Mouse (Mus musculus): ENCODE data around the gene Hoxd4.

Hoxd4 gene

DNA sequence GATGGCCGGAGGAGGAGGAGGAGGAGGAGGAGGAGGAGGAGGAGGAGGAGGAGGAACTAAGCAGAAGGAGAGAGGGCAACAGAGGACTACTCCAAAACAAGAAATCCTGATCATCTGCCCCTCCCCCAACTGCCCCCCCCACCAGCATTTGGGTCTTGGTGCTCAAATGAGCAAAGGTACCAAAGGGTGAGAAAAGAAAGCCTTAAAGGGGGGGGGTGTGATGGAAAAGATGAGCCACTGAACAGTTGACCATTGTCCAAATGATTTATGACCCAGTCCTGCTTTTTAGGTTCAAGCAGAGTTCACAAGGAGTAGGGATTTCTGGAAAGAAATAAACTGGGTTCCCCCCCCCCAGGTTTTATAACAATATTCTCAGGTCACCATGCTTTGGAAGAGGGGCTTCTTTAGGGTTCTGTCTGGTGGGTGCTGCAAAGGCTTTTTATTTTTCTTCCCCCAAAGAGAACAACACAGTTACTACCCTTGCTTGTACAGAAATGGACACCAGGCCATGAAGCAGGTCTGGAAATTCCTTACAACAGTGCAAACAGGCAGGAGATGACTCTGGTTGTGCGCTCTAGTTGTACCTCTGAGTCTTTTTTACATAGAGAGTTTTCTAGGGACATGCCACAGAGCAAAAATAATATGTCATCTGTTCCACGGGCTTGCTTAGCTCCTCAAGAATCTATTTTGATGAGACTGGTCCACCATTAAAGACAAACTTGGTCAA, 29.7 kb downstream of the Hoxd4 start:
- DNase-seq (ENCODE audit: low spot score in 2 of 2), result no peak

DNA sequence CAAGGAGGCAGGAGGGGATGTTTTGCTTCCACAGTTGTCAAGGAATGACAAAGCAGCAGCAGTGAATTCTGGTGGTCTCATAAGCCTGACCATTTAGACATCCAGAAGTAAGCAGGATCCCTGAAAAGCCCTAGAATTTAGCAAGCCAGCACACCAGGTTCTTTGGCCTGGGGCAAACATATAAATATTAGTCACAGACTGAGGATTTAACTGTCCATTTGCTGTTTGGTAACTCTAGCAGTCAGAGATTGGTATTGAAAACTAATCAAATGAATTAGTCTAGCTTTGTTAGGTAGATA, 30.2 kb downstream of the Hoxd4 start:
- no peak for DNase-seq (ENCODE audit: low spot score in 2 of 2)

DNA sequence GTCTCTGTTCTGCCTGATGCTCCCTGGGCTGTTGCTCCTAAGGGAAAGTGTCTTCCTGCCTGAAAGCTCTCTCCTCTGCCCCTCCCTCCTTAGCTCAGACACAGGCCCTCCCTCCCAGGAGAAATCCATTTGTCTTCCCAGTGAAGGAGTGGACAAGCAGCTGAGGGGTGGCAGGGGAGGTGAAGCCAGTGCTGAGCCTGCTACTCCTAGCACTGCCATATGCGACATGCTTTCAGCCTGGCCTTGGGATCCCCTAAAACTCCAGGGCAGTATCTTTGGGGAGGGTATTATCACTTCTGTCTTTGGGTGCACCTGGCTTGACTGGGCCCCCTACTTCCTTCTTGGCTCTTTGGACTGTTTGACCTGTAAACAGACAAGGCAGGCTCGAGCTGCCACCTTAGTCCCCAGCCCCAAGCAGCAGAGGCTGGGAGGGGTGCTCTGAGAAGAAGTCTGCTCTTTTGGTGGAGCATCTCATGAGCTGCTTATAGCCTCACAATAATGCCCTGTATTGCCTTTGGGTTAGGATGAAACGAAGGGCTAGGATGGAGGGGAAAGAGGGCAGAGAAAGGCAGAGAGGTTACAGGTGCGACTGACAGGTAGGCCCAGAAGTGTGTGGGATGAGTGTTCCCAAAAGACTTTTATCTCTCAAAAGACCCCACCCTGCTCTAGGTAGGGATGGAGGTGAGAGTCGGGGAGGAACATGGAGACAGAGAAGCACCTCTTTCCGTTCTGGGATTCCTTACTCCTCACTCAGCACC, 34.0 kb downstream of the Hoxd4 start:
- DNase-seq (ENCODE audit: low spot score in 2 of 2), result no peak

DNA sequence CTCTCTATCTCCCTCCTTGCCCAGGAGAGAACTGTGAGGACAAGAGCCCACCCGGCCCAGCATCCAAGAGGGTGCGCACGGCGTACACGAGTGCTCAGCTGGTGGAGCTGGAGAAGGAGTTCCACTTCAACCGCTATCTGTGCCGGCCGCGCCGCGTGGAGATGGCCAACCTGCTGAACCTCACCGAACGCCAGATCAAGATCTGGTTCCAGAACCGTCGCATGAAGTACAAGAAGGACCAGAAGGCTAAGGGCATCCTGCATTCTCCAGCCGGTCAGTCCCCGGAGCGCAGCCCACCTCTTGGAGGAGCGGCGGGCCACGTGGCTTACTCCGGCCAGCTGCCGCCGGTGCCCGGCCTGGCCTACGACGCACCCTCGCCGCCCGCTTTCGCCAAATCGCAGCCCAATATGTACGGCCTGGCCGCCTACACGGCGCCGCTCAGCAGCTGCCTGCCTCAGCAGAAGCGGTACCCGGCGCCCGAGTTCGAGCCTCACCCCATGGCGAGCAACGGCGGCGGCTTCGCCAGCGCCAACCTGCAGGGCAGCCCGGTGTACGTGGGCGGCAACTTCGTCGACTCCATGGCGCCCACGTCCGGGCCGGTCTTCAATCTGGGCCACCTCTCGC, 34.7 kb downstream of the Hoxd4 start:
- no peak for DNase-seq (ENCODE audit: low spot score in 2 of 2)

DNA sequence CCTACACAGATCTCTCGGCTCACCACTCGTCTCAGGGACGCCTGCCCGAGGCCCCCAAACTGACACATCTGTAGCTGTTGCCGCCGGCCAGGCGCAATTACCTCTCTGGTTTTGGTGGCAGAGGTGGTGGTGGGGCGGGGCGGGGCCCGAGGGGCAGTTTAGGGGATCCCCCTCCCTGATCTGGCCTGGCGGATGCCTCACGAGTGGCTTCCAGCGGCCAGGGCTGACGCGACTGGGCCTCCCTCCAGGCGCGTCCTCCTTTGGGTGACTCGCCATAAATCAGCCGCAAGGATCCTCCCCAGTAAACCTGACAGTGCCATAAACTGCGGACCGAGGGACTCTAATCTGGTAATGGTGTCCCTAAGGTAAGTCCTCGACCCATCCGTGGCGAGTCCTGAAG, 35.3 kb downstream of the Hoxd4 start:
- no peak for DNase-seq (ENCODE audit: low spot score in 2 of 2)

DNA sequence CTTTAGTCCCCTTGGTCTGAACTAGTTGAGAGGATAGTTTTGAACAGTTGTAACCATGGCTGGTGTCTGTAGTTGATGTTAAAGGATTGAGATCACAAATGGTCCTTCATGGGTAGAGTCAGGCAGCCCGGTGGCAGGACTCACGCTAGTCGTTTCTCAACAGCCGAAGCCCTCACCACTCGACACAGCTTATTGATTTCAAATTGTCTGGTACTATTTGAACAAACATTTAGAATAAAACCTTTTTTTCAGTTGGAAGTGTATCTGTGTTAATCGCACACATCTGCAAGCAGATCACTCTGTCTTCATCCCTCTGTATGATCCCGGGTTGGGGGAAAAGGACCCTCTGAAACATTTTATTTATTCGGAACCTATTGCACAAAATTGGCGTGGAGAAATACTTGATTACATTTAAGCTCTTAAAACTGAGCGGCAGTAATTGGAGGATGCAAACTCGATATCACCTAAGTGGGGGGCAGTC, 36.0 kb downstream of the Hoxd4 start:
- DNase-seq (ENCODE audit: low spot score in 2 of 2), result no peak

DNA sequence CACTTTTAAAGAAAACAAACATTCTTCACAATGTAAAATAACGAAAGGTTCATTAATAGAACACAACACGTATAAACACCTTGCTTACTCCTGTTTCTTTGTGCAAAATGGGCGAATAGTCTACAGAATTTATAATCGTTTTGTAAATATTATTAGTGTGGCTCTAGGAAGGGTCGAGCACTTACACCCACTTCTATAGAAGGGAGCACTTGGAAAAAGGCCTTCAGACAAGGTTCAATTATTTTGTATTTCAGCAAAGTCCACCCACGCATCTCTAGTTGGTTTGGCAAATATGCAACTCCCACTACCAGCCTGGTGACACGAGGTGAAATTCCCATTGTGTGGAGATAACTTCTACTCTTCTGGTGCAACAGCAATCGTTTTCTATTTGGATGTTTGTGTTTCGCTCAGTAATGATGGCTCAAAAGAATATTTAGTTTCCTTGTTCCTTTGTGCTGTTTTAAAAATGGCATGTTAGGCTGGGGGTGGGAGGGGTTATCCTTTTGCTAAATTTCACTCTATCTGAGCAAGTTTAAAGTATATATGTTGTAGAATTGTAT, 36.8 kb downstream of the Hoxd4 start:
- DNase-seq (ENCODE audit: low spot score in 2 of 2), result no peak

DNA sequence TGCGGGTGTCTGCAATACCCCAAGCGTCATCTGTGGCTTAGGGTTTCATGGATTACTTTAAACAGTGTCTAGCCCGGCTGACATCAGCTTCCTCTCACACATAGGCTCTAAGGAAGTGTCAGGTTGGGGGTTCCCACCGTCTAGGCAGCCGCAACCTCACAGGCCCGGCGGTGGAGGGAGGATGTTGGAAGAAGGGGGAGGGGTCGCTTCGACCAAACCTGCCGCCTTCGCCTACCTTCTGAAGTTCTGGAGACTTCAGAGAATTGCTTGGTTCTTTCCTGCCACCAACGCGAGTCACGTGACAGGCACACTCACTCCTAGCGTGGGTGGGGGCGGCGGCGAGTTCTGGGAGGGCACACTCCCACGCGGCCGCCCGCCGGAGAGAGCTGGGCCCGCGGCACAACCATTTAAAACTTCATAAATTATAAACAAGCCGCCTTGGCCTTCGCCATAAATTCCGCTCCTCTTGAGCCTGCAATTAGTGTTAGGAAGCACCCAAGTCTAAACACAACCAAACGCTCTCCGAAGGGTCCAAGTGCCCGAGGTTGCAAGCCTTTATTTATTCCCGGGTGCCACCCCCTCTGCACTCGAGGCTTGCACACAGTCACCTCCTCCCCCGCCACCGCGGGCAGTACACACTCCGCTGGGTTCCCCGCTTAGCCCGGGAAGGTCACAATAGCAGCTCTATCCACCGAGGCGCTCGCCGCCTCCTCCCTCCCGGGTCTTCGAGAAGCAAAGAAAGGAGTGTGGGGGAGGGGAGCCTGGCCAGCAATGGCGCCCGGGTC, 37.8 kb downstream of the Hoxd4 start:
- no peak for DNase-seq (ENCODE audit: low spot score in 2 of 2)

DNA sequence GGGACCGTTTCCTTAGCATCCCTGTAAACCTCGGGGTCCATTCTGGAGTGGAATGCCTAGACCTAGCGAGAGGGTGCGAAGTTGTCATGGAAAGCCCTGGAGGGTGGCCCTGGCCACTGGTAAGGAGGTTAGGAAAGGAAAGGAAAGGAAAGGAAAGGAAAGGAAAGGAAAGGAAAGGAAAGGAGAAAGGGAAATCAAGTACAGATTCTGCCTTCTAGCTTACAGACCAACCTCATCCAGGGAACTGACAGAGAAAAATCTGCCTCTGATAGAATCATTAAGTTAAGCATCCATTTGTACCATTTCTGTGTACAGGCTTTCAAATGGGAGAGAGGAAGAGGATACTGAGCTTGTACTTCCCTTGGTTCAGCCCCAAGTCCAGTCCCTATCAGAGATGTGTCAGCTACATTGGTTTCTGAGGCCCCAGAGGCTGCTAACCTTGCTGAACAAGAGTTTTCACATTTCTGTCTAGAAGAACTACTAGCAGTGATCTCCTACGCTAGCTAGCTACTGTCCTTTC, 39.1 kb downstream of the Hoxd4 start:
- no peak for DNase-seq (ENCODE audit: low spot score in 2 of 2)

DNA sequence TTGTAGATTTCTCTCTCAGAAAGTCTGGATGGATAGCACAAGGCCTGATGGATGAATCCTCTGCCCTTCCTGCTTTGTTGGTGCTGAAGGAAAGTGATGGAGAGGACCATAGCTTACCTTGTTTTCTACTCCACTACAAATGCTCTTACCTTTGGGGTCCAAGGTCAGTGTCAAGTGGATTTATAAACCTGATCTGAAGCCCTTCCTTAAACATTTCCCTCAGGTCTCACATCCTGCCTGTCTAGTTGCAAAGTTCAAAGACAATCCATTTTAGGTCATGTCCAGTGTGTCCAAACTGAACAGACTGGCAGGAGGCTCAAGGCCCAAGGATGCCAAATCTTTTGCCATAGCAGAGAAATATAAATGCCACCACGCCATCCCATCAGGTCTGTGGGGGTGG, 40.1 kb downstream of the Hoxd4 start:
- DNase-seq (ENCODE audit: low spot score in 2 of 2), result no peak

DNA sequence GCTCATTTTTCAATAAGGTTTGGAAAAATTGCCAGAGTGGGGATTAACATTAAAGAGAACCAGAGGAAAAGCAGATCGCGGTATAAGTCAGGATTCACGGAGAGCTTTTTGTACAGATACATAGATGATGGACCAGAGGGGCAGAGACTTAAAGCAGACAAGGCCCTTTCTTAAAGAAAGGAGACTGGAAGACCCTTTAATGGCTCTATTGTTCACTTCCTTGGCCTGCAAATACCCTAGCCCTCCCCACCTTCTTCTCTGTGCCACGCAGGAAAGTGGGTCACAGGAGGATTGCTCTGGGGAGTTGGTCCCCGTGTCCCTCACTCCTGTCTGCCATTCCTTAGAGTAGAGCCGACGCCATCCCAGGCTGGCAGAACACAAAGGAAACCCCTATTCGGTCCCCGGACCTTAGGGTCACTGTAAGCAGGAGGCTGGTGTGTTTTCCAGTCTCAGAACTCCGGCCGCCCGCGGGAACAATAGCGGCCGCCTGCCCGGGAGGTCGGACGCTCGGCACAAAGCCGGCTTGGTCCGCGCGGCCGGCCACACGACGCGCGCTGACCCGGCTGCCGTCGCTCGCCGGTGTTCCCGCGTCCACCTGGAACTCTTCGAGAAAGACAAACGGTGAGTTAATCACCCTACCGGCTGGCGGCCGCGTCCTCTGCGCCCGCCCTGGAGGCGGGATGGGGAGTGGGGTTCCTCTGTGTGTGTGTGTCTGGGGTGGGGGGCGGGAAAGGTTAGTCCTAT, 40.9 kb downstream of the Hoxd4 start:
- no peak for DNase-seq (ENCODE audit: low spot score in 2 of 2)

DNA sequence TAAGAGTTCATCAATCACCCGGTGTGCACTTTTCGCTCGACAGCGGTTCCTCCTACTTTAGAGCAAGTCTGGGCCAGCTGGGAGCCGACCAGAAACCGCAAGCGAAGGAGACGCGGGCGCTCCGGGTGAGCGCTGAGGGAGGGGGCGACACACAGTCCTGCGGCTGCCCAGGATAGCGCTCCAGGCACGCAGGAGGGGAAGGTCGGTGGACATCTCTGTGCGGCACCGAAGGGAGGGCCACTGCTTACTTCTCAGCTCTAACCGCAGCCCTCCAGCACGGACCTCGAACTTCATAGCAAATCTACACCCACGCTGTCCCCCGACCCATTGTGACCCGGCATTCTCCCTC, 41.4 kb downstream of the Hoxd4 start:
- no peak for DNase-seq (ENCODE audit: low spot score in 2 of 2)

DNA sequence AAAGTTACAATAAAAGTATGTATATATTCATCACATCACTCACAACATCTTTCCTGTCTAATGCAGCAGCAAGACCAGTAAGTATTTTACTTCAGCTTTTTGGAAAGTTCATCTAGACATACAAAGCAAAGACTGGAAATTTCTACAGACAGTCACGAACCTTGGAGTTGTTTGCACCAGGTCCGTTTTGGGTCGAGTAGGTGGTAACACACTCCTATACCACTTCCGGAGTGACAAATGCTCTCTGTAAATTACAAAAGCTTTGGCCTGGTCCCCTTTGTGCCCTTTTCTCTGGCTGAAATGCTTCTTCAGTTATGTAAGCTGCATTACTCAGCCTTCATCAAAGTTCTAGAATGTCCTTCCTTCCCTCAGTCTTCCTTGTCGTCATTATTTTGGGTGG, 42.0 kb downstream of the Hoxd4 start:
- no peak for DNase-seq (ENCODE audit: low spot score in 2 of 2)

DNA sequence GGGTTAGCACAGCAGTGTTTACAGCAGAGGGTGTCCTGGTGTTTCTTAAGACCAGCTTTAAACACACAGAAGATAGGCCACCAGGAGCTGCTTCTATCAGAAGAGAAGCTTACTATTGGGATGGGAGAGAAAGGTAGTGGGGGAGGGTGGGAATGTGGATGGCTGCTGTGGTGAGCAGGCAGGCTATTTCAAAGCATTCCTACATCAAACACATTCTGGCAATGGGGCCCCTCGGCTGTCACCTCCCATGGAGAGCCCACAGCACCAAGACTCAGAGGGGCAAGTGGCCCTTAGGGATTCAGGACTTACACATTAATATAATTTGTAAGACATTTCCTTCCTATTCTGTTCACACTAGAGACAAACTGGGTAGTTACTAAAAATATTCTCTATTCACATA, 48.4 kb downstream of the Hoxd4 start:
- DNase-seq (ENCODE audit: low spot score in 2 of 2), result no peak

DNA sequence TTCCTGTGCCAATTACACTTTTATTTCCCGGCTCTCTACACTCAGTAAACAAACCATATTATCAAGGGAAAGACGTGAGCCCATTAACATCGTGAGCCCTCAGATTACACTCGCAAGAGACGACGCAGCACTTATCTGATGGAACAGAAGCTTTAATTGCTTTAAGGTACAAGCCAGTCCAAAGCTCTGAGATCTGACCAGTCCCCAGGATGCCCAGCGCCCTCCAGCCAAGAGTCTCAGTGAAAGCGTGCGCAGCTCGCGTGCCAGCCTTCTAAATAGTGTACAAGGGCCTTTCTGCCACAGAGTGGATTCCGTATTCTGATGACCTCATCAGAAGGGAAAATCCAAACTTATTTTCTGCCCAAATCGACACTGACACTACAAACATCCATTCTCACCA, 50.2 kb downstream of the Hoxd4 start:
- DNase-seq (ENCODE audit: low spot score in 2 of 2), result no peak

DNA sequence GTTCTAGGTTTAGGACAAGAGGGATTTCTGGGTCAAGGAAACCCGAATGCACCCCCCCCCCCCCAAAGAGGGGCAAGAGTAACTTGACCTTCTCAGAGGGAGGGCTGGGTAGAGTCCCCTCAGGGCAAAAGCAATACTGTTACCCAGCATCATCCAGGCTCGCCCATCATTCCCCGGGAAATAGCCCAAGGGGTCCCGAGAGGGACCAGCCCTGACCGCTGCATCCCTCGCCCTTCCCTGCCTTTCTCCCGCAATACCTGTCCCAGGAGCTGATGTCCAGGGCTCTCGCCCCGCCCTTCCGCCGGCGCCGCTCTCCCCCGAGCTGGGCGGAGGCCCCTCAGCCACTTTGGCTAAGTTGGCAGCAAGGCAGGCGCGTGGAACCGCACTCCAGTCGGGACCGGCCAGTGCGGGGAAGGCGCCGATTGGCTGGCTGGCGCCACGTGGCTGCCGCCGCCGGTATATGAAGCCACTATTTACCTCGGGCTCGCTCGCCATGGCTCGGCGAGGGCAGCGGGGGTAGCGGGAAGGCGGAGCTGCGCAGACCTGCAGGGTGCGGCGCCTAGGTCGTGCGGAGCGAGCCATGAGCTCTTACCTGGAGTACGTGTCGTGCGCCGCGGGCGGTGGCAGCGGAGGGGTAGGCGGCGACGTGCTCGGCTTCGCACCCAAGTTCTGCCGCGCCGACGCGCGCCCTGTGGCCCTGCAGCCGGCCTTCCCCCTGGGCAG, 51.0 kb downstream of the Hoxd4 start, which contains the start of gene Hoxd1:
Gene Hoxd1, plus strand, starts transcription at position 459 of the 723 bp plus-strand sequence.
- no peak for DNase-seq (ENCODE audit: low spot score in 2 of 2)

DNA sequence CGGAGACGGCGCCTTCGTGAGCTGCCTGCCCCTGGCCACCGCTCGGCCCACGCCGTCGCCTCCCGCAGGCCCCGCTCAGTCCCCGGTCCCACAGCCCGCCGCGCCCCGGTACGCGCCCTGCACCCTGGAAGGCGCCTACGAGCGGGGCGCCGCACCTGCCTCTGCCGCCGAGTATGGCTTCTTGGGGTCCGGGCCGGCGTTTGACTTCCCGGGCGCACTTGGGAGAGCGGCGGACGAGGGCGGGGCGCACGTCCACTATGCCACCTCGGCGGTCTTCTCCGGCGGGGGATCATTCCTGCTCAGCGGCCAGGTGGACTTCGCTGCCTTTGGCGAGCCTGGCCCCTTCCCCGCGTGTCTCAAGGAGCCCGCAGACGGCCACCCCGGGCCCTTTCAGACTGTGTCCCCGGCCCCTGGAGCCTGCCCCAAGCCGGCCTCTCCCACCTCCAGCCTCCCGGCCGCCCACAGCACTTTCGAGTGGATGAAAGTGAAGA, 51.6 kb downstream of the Hoxd4 start:
- no peak for DNase-seq (ENCODE audit: low spot score in 2 of 2)

DNA sequence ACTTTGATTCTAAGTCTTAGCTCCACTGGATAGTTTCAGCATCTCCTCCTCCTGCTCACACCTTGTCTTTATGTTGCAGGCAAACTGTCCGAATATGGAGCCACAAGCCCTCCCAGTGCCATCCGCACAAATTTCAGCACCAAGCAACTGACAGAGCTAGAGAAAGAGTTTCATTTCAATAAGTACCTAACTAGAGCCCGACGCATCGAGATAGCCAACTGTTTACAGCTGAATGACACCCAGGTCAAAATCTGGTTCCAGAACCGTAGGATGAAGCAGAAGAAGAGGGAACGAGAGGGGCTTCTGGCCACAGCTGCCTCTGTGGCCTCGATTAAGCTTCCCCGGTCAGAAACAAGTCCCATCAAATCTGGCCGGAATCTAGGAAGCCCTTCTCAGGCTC, 52.2 kb downstream of the Hoxd4 start:
- no peak for DNase-seq (ENCODE audit: low spot score in 2 of 2)

DNA sequence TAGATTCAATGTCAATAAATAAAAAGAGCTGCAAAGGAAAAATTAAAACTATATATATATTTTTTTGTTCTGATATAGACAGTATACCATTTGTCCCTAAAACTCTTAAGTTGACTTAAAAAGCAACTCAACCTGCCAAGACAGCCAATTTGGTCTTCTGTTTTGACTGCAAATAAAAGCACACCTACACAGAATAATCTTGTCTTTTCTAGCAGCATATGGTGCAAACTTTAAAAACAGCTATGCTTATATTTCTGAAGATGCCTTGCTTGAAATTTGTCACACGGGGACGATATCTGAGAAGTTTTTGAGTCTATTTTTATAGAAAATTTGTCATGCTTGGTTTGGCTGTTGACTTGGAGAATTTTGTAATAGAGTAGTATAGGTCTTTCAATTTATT, 62.6 kb downstream of the Hoxd4 start:
- DNase-seq (ENCODE audit: low spot score in 2 of 2), result peak in 1 of 2 experiments; percentile 38
